Mouse (Mus musculus): ENCODE results near the gene Dnah2.

Gene Dnah2

GRCm38 (mm10) chr11:69418481-69419442 is 130.1 kb downstream of the Dnah2 start:
- DNase-seq (ENCODE audit: low spot score), result peak; percentile 78

- DNase-seq (ENCODE audit: low spot score), result peak; percentile 91
Measured at GRCm38 (mm10) chr11:69417449-69418384, 131.2 kb downstream of the Dnah2 start.

DNA sequence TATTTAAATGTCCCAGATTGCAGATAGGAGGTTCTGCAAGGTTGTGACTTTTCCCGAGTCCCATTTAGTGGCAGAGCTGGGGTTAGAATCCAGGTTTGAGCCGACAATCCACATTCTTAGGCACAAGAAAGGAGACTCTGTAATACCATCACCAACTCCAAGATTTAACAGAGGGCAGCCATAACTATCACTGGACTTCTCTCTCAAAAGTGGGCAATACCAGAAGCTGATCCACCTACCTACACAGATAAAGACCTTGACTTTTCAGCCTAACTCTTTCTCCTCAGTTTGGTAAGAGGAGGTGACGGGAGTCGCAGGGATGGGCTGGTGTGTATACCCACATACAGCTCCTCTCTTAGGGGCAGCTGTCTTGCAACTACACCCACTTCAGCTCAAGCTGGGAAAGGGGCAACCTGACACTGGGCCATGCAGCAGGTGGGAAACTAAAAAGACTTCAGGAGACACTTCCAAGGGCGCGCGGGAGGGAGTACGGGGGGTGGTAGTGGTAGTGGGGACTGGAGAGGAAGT is 131.9 kb downstream of the Dnah2 start:
- DNase-seq (ENCODE audit: low spot score), result no peak

GRCm38 (mm10) chr11:69416509-69416908 is 132.4 kb downstream of the Dnah2 start:
- no peak for DNase-seq (ENCODE audit: low spot score)

DNA sequence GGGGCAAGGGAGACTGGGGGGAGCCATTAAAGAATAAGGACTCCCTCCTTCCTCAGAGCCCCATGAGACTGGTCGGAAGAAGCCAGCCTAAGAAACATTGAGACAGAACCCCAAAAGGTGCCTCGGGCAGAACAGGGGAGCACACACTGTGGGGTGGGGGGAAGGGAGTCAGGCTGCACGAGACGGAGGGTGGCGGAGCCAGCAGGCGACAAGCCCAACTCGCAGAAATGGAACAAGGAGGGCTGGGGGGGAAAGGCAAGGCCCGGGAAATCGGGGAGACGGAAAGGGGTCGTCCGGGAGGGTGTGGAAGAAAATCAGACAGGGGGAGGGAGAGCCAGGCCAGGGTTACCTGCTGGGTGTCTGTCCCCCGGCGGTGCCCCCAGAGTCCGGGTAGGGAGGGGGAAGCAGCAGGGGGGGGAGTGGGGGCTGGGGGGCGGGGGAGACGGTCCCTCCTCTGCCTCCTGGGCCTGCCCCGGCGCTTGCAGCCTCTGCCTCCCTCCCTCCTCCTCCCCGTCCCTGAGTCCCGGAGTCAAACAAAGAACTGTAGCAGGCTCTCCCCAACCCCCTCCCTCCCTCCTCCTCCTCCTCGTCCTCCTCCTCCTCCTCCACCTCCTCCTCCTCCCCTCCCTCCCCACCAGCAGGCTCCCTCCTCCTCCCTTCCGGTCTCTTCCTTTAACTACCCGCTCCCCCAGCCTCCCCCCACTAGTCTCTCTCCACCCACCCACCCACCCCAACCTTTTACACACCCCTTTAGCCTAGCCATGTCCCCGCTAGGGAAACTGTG is 133.1 kb downstream of the Dnah2 start:
- DNase-seq (ENCODE audit: low spot score), result no peak

DNA sequence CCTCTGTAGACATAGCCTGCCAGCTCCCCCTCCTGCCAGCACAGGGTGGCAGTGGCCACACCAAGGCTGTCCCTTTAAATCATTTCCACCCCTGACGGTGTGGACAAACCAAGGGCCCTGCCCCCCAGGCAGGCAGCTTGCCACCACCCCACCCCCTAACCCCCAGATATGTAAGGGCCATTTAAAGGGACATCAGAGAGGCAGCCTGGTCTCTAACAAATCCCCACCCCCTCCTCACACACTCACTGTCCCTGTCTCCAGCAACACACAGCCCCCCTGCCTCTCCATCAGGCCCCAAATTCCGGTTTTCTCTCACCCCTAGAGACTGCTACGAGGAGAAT is 133.6 kb downstream of the Dnah2 start:
- no peak for DNase-seq (ENCODE audit: low spot score)

DNA sequence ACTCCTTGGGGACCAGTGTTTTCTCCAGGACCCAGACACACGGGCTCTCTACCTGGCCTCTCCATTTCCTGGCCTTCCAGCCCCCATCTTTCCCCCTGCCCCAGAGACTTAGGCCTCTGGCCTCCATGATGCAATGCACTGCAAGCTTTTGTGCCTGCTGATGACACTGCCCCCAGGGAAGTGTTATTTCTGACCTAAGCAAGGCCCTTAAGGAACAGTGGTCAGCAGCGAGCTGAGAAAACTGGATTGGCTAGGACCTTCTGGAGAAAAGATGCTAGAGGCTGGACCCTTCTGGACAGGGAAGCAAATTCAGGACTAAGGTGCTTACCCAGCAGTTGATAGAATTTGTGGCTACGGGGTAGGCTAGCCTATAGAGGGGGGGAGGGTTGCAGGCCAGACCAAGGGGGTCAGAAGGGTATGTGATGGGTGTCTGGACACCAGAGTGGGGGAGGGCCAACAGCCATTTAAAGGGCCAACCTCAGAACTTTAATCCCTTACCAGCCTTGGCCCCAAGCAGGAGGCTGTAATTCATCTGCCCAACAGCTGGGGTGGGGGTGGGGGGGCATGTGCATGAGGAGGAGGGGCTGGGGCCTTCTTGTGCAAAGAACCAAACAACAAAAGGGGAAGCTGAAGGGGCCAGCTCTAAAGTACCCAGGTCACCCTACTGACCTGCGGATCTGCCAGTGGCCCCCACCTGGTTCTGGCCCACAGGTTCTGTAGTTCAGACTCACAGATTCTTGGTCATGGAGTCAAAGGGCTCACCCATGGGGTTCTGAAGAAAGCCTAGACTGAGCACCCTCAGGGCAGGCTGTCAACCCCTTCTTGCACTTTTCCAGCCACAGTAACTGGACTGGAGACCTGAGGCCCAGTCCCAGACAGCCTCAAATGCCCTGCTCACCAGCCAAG is 134.2 kb downstream of the Dnah2 start:
- no peak for DNase-seq (ENCODE audit: low spot score)

GRCm38 (mm10) chr11:69413221-69414181 is 135.4 kb downstream of the Dnah2 start, which contains the start of gene Kdm6b:
Gene Kdm6b (minus strand): TSS chr11:69413675.
- no peak for DNase-seq (ENCODE audit: low spot score)

DNA sequence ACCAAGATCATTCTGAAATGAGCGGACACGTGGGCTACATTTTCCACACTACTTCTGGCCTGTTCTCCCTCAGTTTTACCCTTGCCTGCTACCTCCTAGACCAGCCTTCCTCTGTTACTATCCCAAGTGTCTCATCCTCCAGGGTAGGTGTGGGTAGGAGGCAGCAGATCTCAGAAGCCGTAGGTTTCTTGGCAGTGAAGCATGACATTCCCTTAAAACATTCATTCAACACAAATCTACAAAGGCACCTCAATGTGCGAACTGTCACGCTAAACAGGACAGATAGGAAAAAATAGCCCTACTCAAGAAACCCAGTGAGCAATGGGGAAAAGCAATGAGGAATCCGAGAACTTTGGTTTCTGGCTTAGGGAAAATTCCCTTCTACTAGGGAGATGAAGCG is 136.4 kb downstream of the Dnah2 start:
- no peak for DNase-seq (ENCODE audit: low spot score)

- peak; percentile 78 for DNase-seq (ENCODE audit: low spot score)
Measured at GRCm38 (mm10) chr11:69411538-69412203, 137.2 kb downstream of the Dnah2 start.

GRCm38 (mm10) chr11:69411073-69411535 is 137.8 kb downstream of the Dnah2 start:
- peak; percentile 97 for DNase-seq (ENCODE audit: low spot score)

DNA sequence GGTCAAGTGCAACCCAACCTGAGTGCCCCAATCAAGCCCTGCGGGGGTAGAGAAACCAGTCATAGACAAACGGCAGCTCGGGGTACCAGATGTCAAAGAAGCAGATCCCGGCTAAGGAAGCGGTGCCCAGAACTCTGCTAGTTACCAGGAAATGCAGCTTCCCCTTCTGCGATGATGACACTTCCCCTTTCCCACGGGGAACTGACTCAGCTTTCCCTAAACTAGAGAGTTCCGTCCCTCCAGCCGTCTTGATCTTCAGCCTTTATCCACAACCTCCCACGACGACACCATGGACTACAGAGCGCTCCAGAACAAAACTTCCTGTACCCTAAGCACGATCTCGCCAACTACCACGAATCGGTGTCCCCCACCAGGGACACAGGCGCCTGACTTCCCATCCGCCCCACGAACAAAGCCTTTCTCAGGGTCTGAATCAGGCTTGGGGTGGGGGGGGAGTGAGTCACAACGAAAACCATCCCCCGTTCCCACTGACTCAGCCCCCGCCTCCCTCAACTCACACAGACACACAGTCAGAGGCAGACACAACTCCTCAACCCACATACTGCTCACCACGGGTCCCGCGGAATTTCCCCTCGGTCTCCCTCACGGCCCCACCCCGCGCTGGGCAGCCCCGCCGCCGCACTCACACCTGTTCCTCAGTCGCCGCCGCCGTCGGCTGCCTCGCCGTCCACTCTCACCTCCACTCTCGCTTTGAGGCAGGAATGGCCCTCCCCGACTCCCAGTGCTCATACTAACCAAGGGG is 138.4 kb downstream of the Dnah2 start:
- DNase-seq (ENCODE audit: low spot score), result no peak

DNA sequence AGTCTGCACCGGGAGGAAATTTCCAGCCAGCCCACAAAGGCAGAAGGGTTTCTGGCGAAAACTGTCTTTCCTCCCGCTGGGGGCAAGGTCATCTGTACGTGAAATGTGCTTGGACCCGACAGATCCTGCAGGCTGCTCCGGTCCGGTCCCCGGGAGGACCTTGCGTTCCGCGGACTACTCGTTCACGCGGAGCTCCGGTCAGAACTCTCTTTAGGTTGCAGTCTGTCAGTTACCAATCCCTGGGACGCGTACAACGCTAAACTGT is 138.9 kb downstream of the Dnah2 start:
- DNase-seq (ENCODE audit: low spot score), result no peak

- peak; percentile 80 for DNase-seq (ENCODE audit: low spot score)
Measured at GRCm38 (mm10) chr11:69409378-69410044, 139.4 kb downstream of the Dnah2 start.

DNA sequence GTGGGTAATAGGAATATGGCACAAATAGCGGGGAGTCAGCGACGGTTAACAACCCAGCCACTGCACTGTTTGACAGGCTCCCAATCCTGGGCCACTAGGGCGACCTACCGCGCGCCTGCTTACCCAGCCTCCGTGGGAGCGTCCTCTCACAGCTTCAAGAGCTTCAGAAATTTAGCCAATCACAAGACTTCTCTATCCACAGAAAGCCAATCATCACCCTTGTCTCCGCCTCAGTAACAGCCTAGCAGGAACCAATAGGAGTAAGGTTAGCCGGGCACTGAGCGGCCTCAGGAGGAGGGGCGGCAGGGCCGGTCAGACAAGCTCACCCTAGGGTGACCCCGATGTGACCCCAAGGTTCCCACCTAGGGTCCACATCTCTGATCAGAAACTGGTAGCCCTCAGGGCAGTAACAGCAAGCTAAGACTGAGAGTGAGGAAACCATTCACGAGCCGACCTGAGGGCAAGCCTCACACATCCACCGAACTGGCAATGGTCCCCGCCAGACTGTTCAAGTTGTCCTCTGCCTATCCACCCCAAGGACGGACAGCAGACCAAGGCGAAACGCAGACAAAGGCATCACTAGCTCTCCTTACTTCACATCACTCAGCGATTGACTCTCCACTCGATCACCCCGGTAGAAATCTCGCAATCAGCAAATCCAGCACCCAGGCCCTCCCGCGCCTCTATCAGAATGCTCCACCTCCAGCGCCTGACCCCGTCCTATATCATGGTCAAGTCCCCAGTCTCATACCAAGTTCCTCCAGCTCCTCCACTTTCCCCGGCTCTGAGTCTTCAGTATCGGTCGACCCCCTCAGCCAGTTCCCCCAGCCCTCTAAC is 140.2 kb downstream of the Dnah2 start:
- peak; percentile 67 for DNase-seq (ENCODE audit: low spot score)

DNA sequence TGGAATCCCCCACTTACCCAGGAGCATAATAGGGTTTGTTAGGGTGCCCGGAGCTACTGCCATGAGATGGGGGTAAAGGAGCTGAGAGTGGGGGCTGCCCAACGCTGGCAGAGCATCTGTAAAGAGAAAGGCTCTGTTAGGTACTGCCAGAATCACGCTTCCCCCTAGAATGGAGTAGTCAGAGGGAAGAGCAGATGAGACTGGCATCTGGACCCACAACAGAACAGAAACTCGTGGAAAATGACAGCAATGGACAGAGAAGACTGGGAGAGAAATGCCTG is 141.2 kb downstream of the Dnah2 start:
- no peak for DNase-seq (ENCODE audit: low spot score)
